ENCODE assay signal across 7 mouse cellular contexts in genomic region chr7:4813105-4813791, GRCm38 (mm10). TPM values are rescaled to one million over a fixed set of nuclear protein-coding genes. Genes with fewer than 3 reads are reported as not detected.
DNase-seq lines count a peak whose midpoint lies in the region; ATAC-seq and TF ChIP-seq lines count a peak whose summit lies in the region.

No protein-coding gene starts in this region.

- H3K27ac ChIP-seq in lung, postnatal 0 days (ENCODE audit: low read length): peak overlapping the region; percentile 95
- H3K27ac ChIP-seq in embryonic facial prominence, embryonic 14.5 days (replicated peaks; ENCODE audit: low read depth, low read length): peak overlapping the region; percentile 89
- peak overlapping the region; percentile 98 for H3K27ac ChIP-seq in intestine, embryonic 14.5 days (ENCODE audit: low read depth)
- peak overlapping the region; percentile 87 for H3K27ac ChIP-seq in neural tube, embryonic 14.5 days (ENCODE audit: low read depth, low read length)

- H3K4me3 ChIP-seq in lung, postnatal 0 days (ENCODE audit: low read depth, low read length): peak overlapping the region; percentile 97
- peak overlapping the region; percentile 97 for H3K4me3 ChIP-seq in embryonic facial prominence, embryonic 14.5 days (ENCODE audit: low read depth, low read length)
- peak overlapping the region; percentile 95 for H3K4me3 ChIP-seq in intestine, embryonic 14.5 days (ENCODE audit: low read depth, low read length)
- H3K4me3 ChIP-seq in neural tube, embryonic 14.5 days (ENCODE audit: low read depth, low read length): peak overlapping the region; percentile 80

- H3K9ac ChIP-seq in lung, postnatal 0 days (replicated peaks; ENCODE audit: low read depth): no peak overlapping the region
- H3K9ac ChIP-seq in embryonic facial prominence, embryonic 14.5 days (ENCODE audit: low read depth, low read length): peak overlapping the region; percentile 67
- peak overlapping the region; percentile 47 for H3K9ac ChIP-seq in intestine, embryonic 14.5 days (ENCODE audit: low read length)
- H3K9ac ChIP-seq in neural tube, embryonic 14.5 days (replicated peaks; ENCODE audit: low read depth, low read length): peak overlapping the region; percentile 44; the same call in 1 of the 2 replicates

- no peaks in the 10 kb centered on the region for H3K9me3 ChIP-seq in lung, postnatal 0 days (ENCODE audit: low read length)
- H3K9me3 ChIP-seq in embryonic facial prominence, embryonic 14.5 days (ENCODE audit: control insufficient read depth, low read length): no peaks in the 10 kb centered on the region
- no peaks in the 10 kb centered on the region for H3K9me3 ChIP-seq in intestine, embryonic 14.5 days (ENCODE audit: control insufficient read depth, low read length)
- no peaks in the 10 kb centered on the region for H3K9me3 ChIP-seq in neural tube, embryonic 14.5 days (ENCODE audit: control insufficient read depth, low read length)

- no peaks in the 10 kb centered on the region for H3K36me3 ChIP-seq in lung, postnatal 0 days (ENCODE audit: insufficient read depth, low read length)
- peaks cover 25% of the 10 kb centered on the region for H3K36me3 ChIP-seq in embryonic facial prominence, embryonic 14.5 days (ENCODE audit: control insufficient read depth, insufficient read depth, low read length)
- H3K36me3 ChIP-seq in intestine, embryonic 14.5 days (ENCODE audit: control insufficient read depth, insufficient read depth, low read length): peaks cover 26% of the 10 kb centered on the region
- peaks cover 10% of the 10 kb centered on the region for H3K36me3 ChIP-seq in neural tube, embryonic 14.5 days (ENCODE audit: control insufficient read depth, insufficient read depth, low read length)

- TF ChIP-seq EP300 in lung, postnatal 0 days (IDR thresholded peaks at IDR 0.05): no peak

- peak overlapping the region; percentile 55 for H3K4me2 ChIP-seq in lung, postnatal 0 days (replicated peaks; ENCODE audit: low read depth, low read length)
- H3K4me2 ChIP-seq in embryonic facial prominence, embryonic 14.5 days (ENCODE audit: low read depth, low read length): peak overlapping the region; percentile 62
- H3K4me2 ChIP-seq in intestine, embryonic 14.5 days (ENCODE audit: low read length): peak overlapping the region; percentile 57
- peak overlapping the region; percentile 60 for H3K4me2 ChIP-seq in neural tube, embryonic 14.5 days (ENCODE audit: low read depth, low read length)

- ATAC-seq in lung, postnatal 0 days: no peak
- ATAC-seq in embryonic facial prominence, embryonic 14.5 days (ENCODE audit: low read depth): no peak
- ATAC-seq in intestine, embryonic 14.5 days (replicated peaks; ENCODE audit: low FRiP score, low TSS enrichment, low read depth): no peak
- ATAC-seq in neural tube, embryonic 14.5 days (ENCODE audit: low read depth): no peak
- ATAC-seq in inflammation-experienced regulatory T-cells, adult 6 months: no peak

- H3K27me3 ChIP-seq in lung, postnatal 0 days (replicated peaks; ENCODE audit: insufficient read depth, low read length): no peaks in the 10 kb centered on the region
- no peaks in the 10 kb centered on the region for H3K27me3 ChIP-seq in embryonic facial prominence, embryonic 14.5 days (replicated peaks; ENCODE audit: control insufficient read depth, insufficient read depth, low read length)
- H3K27me3 ChIP-seq in intestine, embryonic 14.5 days (replicated peaks; ENCODE audit: control insufficient read depth, insufficient read depth, low read length): no peaks in the 10 kb centered on the region
- no peaks in the 10 kb centered on the region for H3K27me3 ChIP-seq in neural tube, embryonic 14.5 days (ENCODE audit: control insufficient read depth, insufficient read depth, low read length)

- no peak for DNase-seq in lung, postnatal 0 days (ENCODE audit: low spot score)
- DNase-seq in lung, postnatal 4 days: no peak
- no peak for DNase-seq in embryonic facial prominence, embryonic 14.5 days (ENCODE audit: low spot score)
- no peak for DNase-seq in intestine, embryonic 14.5 days (ENCODE audit: low spot score)
- DNase-seq in frontal cortex, postnatal 36 days (ENCODE audit: low spot score in 2 of 2): no peak

- TF ChIP-seq CTCF in lung, postnatal 0 days (IDR thresholded peaks at IDR 0.05): no peak

- 21% methylated on average over 8 of the region's 8 CpGs for WGBS in lung, postnatal 0 days
- 23% methylated on average over 8 of the region's 8 CpGs for WGBS in embryonic facial prominence, embryonic 14.5 days
- WGBS in intestine, embryonic 14.5 days: 23% methylated on average over 8 of the region's 8 CpGs
- WGBS in neural tube, embryonic 14.5 days: 24% methylated on average over 8 of the region's 8 CpGs

- peaks cover 5% of the 10 kb centered on the region; the same call in 1 of the 2 replicates for H3K4me1 ChIP-seq in lung, postnatal 0 days (ENCODE audit: insufficient read depth, low read depth, low read length)
- H3K4me1 ChIP-seq in embryonic facial prominence, embryonic 14.5 days (ENCODE audit: control insufficient read depth, insufficient read depth, low read length): peaks cover 21% of the 10 kb centered on the region
- peaks cover 21% of the 10 kb centered on the region for H3K4me1 ChIP-seq in intestine, embryonic 14.5 days (replicated peaks; ENCODE audit: control insufficient read depth, insufficient read depth, low read length)
- H3K4me1 ChIP-seq in neural tube, embryonic 14.5 days (ENCODE audit: control insufficient read depth, insufficient read depth, low read length): peaks cover 14% of the 10 kb centered on the region

RNA-seq across cellular contexts. Expression of gene Ube2s, which starts 0.9 kb away (rescaled TPM):
- polyA plus RNA-seq in lung, postnatal 0 days (2015; fragmentation: Nextera tagmentation; extraction: Ambion mirVana): 158 and 162 TPM in 2 replicates
- 347 and 359 TPM in 2 replicates for polyA plus RNA-seq in embryonic facial prominence, embryonic 14.5 days (2014; fragmentation: Nextera tagmentation; extraction: Ambion mirVana)
- polyA plus RNA-seq in intestine, embryonic 14.5 days (2014; fragmentation: Nextera tagmentation; extraction: Ambion mirVana): 354 and 371 TPM in 2 replicates
- polyA plus RNA-seq in neural tube, embryonic 14.5 days (2014; fragmentation: Nextera tagmentation; extraction: Ambion mirVana): 249 and 263 TPM in 2 replicates
- polyA plus RNA-seq in inflammation-experienced regulatory T-cells, adult 6 months (2017; shearing (Covaris generic)): 10 to 100 TPM; 13.2 to 64.5 (median 31.1) TPM

RNA-seq across cellular contexts. Expression of gene Rpl28, which starts 20.6 kb away (rescaled TPM):
- polyA plus RNA-seq in lung, postnatal 0 days (2015; fragmentation: Nextera tagmentation; extraction: Ambion mirVana): 282 and 294 TPM in 2 replicates
- polyA plus RNA-seq in embryonic facial prominence, embryonic 14.5 days (2014; fragmentation: Nextera tagmentation; extraction: Ambion mirVana): 275 and 300 TPM in 2 replicates
- polyA plus RNA-seq in intestine, embryonic 14.5 days (2014; fragmentation: Nextera tagmentation; extraction: Ambion mirVana): 293 and 321 TPM in 2 replicates
- 154 and 173 TPM in 2 replicates for polyA plus RNA-seq in neural tube, embryonic 14.5 days (2014; fragmentation: Nextera tagmentation; extraction: Ambion mirVana)
- polyA plus RNA-seq in inflammation-experienced regulatory T-cells, adult 6 months (2017; shearing (Covaris generic)): 100 to 1,000 TPM; 324 to 638 (median 419) TPM

RNA-seq across cellular contexts. Expression of gene Tmem238, which starts 23.8 kb away (rescaled TPM):
- polyA plus RNA-seq in lung, postnatal 0 days (2015; fragmentation: Nextera tagmentation; extraction: Ambion mirVana): 39.2 and 45.4 TPM in 2 replicates
- 5.5 and 6.6 TPM in 2 replicates for polyA plus RNA-seq in embryonic facial prominence, embryonic 14.5 days (2014; fragmentation: Nextera tagmentation; extraction: Ambion mirVana)
- polyA plus RNA-seq in intestine, embryonic 14.5 days (2014; fragmentation: Nextera tagmentation; extraction: Ambion mirVana): 14.5 and 24.3 TPM in 2 replicates
- polyA plus RNA-seq in neural tube, embryonic 14.5 days (2014; fragmentation: Nextera tagmentation; extraction: Ambion mirVana): 3.5 and 3.6 TPM in 2 replicates
- under 1 TPM in 1 of 3 experiments, not detected in 2; 0.90 TPM for polyA plus RNA-seq in inflammation-experienced regulatory T-cells, adult 6 months (2017; shearing (Covaris generic))

RNA-seq across cellular contexts. Expression of gene Tmem190, which starts 30.5 kb away (rescaled TPM):
- 0.55 and 0.74 TPM in 2 replicates for polyA plus RNA-seq in lung, postnatal 0 days (2015; fragmentation: Nextera tagmentation; extraction: Ambion mirVana)
- not detected in 2 replicates for polyA plus RNA-seq in embryonic facial prominence, embryonic 14.5 days (2014; fragmentation: Nextera tagmentation; extraction: Ambion mirVana)
- polyA plus RNA-seq in intestine, embryonic 14.5 days (2014; fragmentation: Nextera tagmentation; extraction: Ambion mirVana): 0.52 TPM in 1 of 2 replicates, not detected in the other
- polyA plus RNA-seq in neural tube, embryonic 14.5 days (2014; fragmentation: Nextera tagmentation; extraction: Ambion mirVana): 0.46 TPM in 1 of 2 replicates, not detected in the other
- polyA plus RNA-seq in inflammation-experienced regulatory T-cells, adult 6 months (2017; shearing (Covaris generic)): not detected

RNA-seq across cellular contexts. Expression of gene Il11, which starts 30.6 kb away (rescaled TPM):
- polyA plus RNA-seq in lung, postnatal 0 days (2015; fragmentation: Nextera tagmentation; extraction: Ambion mirVana): 0.29 and 0.64 TPM in 2 replicates
- polyA plus RNA-seq in embryonic facial prominence, embryonic 14.5 days (2014; fragmentation: Nextera tagmentation; extraction: Ambion mirVana): 0.13 TPM in 1 of 2 replicates, not detected in the other
- 0.28 TPM in 1 of 2 replicates, not detected in the other for polyA plus RNA-seq in intestine, embryonic 14.5 days (2014; fragmentation: Nextera tagmentation; extraction: Ambion mirVana)
- 0.44 and 0.48 TPM in 2 replicates for polyA plus RNA-seq in neural tube, embryonic 14.5 days (2014; fragmentation: Nextera tagmentation; extraction: Ambion mirVana)
- polyA plus RNA-seq in inflammation-experienced regulatory T-cells, adult 6 months (2017; shearing (Covaris generic)): not detected
